Mouse (Mus musculus) midbrain, embryonic 14.5 days (tissue): ENCODE results near the gene Ttc39d. TPM values are rescaled to one million over a fixed set of nuclear protein-coding genes. Genes with fewer than 3 reads are reported as not detected.

ENCODE experiments used
- ATAC-seq: fragments of 200-750 bp; cut with Nextera tagmentation; 2 replicates; pipeline ENCODE4 v1.8.0; 2017; ENCODE audit warnings: moderate number of reproducible peaks, moderate library complexity; ENCODE audit not compliant: low FRiP score, low TSS enrichment
- DNase-seq: peaks from one replicate; pipeline ENCODE4 v3.0.0-alpha.2; 2015
- H3K27ac ChIP-seq: fragments of 300-500 bp; sonication (generic); replicated peaks from 2 replicates; pipeline ENCODE4 v1.5.1; 2014; ENCODE audit warnings: mild to moderate bottlenecking, low read depth, low read length, moderate library complexity
- H3K27me3 ChIP-seq: fragments of 300-500 bp; sonication (generic); 2 replicates; pipeline ENCODE4 v1.6.1; 2014; ENCODE audit warnings: low read length, control low read depth, mixed read lengths; ENCODE audit not compliant: control insufficient read depth, insufficient read depth
- H3K36me3 ChIP-seq: fragments of 300-500 bp; sonication (generic); 2 replicates; pipeline ENCODE4 v1.6.1; 2014; ENCODE audit warnings: low read length, control low read depth; ENCODE audit not compliant: control insufficient read depth, insufficient read depth
- H3K4me1 ChIP-seq: fragments of 300-500 bp; sonication (generic); 2 replicates; pipeline ENCODE4 v1.6.1; 2014; ENCODE audit warnings: mild to moderate bottlenecking, antibody characterized with exemption, low read length, control low read depth; ENCODE audit not compliant: control insufficient read depth, insufficient read depth
- H3K4me2 ChIP-seq: fragments of 300-500 bp; sonication (generic); 2 replicates; pipeline ENCODE4 v1.6.1; 2014; ENCODE audit warnings: mild to moderate bottlenecking, low read length, moderate library complexity
- H3K4me3 ChIP-seq: fragments of 300-500 bp; sonication (generic); replicated peaks from 2 replicates; pipeline ENCODE4 v1.5.1; 2014; ENCODE audit warnings: low read depth, low read length
- H3K9ac ChIP-seq: fragments of 300-500 bp; sonication (generic); replicated peaks from 2 replicates; pipeline ENCODE4 v1.6.1; 2014; ENCODE audit warnings: mild to moderate bottlenecking, low read length, moderate library complexity
- H3K9me3 ChIP-seq: fragments of 300-500 bp; sonication (generic); 2 replicates; pipeline ENCODE4 v1.6.1; 2016; ENCODE audit warnings: low read length, control low read depth, mixed read lengths; ENCODE audit not compliant: control insufficient read depth
- WGBS: fragments of 180-500 bp; shearing (Covaris S2); extraction: QIAGEN DNeasy Blood & Tissue Kit; methylation state at CpG from one replicate; pipeline ENCODE4 v1.1.7; 2014; 5-methylcytosine and 5-hydroxymethylcytosine counted together
- polyA plus RNA-seq: library from polyadenylated mRNA; unstranded; fragments of >200 nt; fragmentation: Nextera tagmentation; extraction: Ambion mirVana; gene quantifications from 2 replicates; pipeline ENCODE4 v1.2.1, GENCODE M21; 2014

The Ttc39d gene
- polyA plus RNA-seq, 1 experiment from 2014 or later: 0.11 TPM

GRCm38 (mm10) chr17:80168425-80169182 is 38.7 kb upstream of the Ttc39d start:
- ATAC-seq: peak; percentile 82
- H3K4me1 ChIP-seq: peaks cover 16% of the 10 kb centered on the region
- WGBS: 21% methylated on average over 16 of the region's 16 CpGs

GRCm38 (mm10) chr17:80169792-80170191 is 37.5 kb upstream of the Ttc39d start:
- Histone ChIP-seq H3K9me3 (no peaks in the 10 kb centered on the region), H3K4me3 (no peak overlapping the region), H3K36me3 (no peaks in the 10 kb centered on the region), H3K4me1 (peaks cover 16% of the 10 kb centered on the region), H3K4me2 (no peak overlapping the region), H3K27ac (no peak overlapping the region), H3K9ac (no peak overlapping the region), H3K27me3 (no peaks in the 10 kb centered on the region)
- ATAC-seq: no peak
- DNase-seq: no peak
- WGBS: 94% methylated on average over 6 of the region's 6 CpGs

More at GRCm38 (mm10) chr17:80168425-80169182, 38.7 kb upstream of the Ttc39d start:
- Histone ChIP-seq H3K4me2 (peak overlapping the region; percentile 47), H3K36me3 (no peaks in the 10 kb centered on the region), H3K9ac (peak overlapping the region; percentile 26), H3K9me3 (no peaks in the 10 kb centered on the region), H3K27me3 (no peaks in the 10 kb centered on the region), H3K4me3 (0 out of 2 replicates have a peak overlapping the region, but pooled peaks have one; percentile 12), H3K27ac (peak overlapping the region; percentile 83)
- peak; percentile 82 for DNase-seq

- Histone ChIP-seq H3K4me1 (peaks cover 16% of the 10 kb centered on the region), H3K4me2 (no peak overlapping the region), H3K9ac (no peak overlapping the region), H3K27ac (no peak overlapping the region), H3K9me3 (no peaks in the 10 kb centered on the region), H3K36me3 (no peaks in the 10 kb centered on the region), H3K27me3 (no peaks in the 10 kb centered on the region), H3K4me3 (no peak overlapping the region)
- DNase-seq (no peak), ATAC-seq (no peak)
- 88% methylated on average over 7 of the region's 7 CpGs for WGBS
Measured at GRCm38 (mm10) chr17:80170951-80171350, 36.3 kb upstream of the Ttc39d start.

GRCm38 (mm10) chr17:80171948-80172347 is 35.3 kb upstream of the Ttc39d start:
- no peaks in the 10 kb centered on the region for H3K36me3 ChIP-seq
- no peak for ATAC-seq
- no peaks in the 10 kb centered on the region for H3K27me3 ChIP-seq
- no peak overlapping the region for H3K9ac ChIP-seq
- no peak for DNase-seq
- H3K27ac ChIP-seq: no peak overlapping the region
- no peak overlapping the region for H3K4me2 ChIP-seq
- 94% methylated on average over 4 of the region's 4 CpGs for WGBS
- no peaks in the 10 kb centered on the region for H3K9me3 ChIP-seq
- peaks cover 16% of the 10 kb centered on the region for H3K4me1 ChIP-seq
- no peak overlapping the region for H3K4me3 ChIP-seq

- Histone ChIP-seq H3K27me3 (no peaks in the 10 kb centered on the region), H3K9ac (no peak overlapping the region), H3K9me3 (no peaks in the 10 kb centered on the region), H3K36me3 (no peaks in the 10 kb centered on the region), H3K27ac (no peak overlapping the region), H3K4me2 (no peak overlapping the region), H3K4me3 (no peak overlapping the region), H3K4me1 (peaks cover 13% of the 10 kb centered on the region)
- 96% methylated on average over 5 of the region's 5 CpGs for WGBS
- DNase-seq (no peak), ATAC-seq (no peak)
Measured at GRCm38 (mm10) chr17:80172761-80173160, 34.5 kb upstream of the Ttc39d start.

GRCm38 (mm10) chr17:80173708-80174107 is 33.6 kb upstream of the Ttc39d start:
- no peak overlapping the region for H3K4me2 ChIP-seq
- ATAC-seq (no peak), DNase-seq (no peak)
- peaks cover 4% of the 10 kb centered on the region for H3K4me1 ChIP-seq
- no peaks in the 10 kb centered on the region for H3K9me3 ChIP-seq
- no peak overlapping the region for H3K9ac ChIP-seq
- no peaks in the 10 kb centered on the region for H3K36me3 ChIP-seq
- H3K27me3 ChIP-seq: no peaks in the 10 kb centered on the region
- no peak overlapping the region for H3K4me3 ChIP-seq
- WGBS: 92% methylated on average over 2 of the region's 2 CpGs
- H3K27ac ChIP-seq: no peak overlapping the region

GRCm38 (mm10) chr17:80174146-80174545 is 33.1 kb upstream of the Ttc39d start:
- ATAC-seq: no peak
- no peaks in the 10 kb centered on the region for H3K9me3 ChIP-seq
- no peak overlapping the region for H3K27ac ChIP-seq
- H3K9ac ChIP-seq: no peak overlapping the region
- no peaks in the 10 kb centered on the region for H3K4me1 ChIP-seq
- no peak overlapping the region for H3K4me2 ChIP-seq
- DNase-seq: no peak
- H3K4me3 ChIP-seq: no peak overlapping the region
- WGBS: 83% methylated on average over 3 of the region's 3 CpGs
- no peaks in the 10 kb centered on the region for H3K36me3 ChIP-seq
- no peaks in the 10 kb centered on the region for H3K27me3 ChIP-seq

- Histone ChIP-seq H3K4me1 (no peaks in the 10 kb centered on the region), H3K27me3 (no peaks in the 10 kb centered on the region), H3K9me3 (no peaks in the 10 kb centered on the region), H3K4me3 (no peak overlapping the region), H3K4me2 (no peak overlapping the region), H3K27ac (no peak overlapping the region), H3K9ac (no peak overlapping the region), H3K36me3 (no peaks in the 10 kb centered on the region)
- WGBS: 79% methylated on average over 19 of the region's 19 CpGs
- ATAC-seq (no peak), DNase-seq (no peak)
Measured at GRCm38 (mm10) chr17:80174699-80175385, 32.4 kb upstream of the Ttc39d start.

GRCm38 (mm10) chr17:80175386-80175739 is 31.9 kb upstream of the Ttc39d start:
- no peak for DNase-seq
- H3K9ac ChIP-seq: no peak overlapping the region
- H3K27me3 ChIP-seq: no peaks in the 10 kb centered on the region
- no peaks in the 10 kb centered on the region for H3K9me3 ChIP-seq
- H3K4me2 ChIP-seq: no peak overlapping the region
- H3K27ac ChIP-seq: no peak overlapping the region
- no peaks in the 10 kb centered on the region for H3K36me3 ChIP-seq
- no peak for ATAC-seq
- 52% methylated on average over 4 of the region's 4 CpGs for WGBS
- H3K4me3 ChIP-seq: no peak overlapping the region
- no peaks in the 10 kb centered on the region for H3K4me1 ChIP-seq
